Mouse (Mus musculus): ENCODE data around the gene Gm20431. TPM values are rescaled to one million over a fixed set of nuclear protein-coding genes. Genes with fewer than 3 reads are reported as not detected.
"Not testable (repeated sequence)": the region's sequence is repeated elsewhere in the genome, so short reads cannot be mapped to it uniquely, and the experiment has no call there.

Gm20431 gene
- polyA plus RNA-seq, 1 experiment from 2014 or later: 10.7 TPM

DNA sequence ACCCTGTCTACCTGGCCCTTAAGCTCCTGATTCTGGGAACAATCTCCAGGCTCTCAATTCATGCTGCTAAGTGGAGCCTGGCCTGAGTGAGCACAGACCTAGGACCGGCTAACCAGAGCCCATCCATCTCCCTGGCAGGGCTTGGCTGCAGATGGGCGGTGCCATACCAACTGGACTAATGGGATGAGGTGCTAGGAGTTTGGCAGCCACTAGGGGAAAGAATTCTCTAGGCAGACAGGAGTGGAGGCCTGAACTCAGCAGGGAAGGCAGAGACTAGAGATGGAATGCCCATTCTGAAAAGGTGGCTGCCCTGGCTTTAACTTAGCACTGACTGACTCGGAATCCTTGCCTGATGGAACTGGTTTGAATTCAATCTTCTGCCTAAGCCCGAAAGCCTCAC lies 14.9 kb downstream of the Gm20431 start:
- no peak overlapping the region for H3K4me2 ChIP-seq (ENCODE audit: low read depth, low read length)
- 72% methylated on average over 4 of the region's 4 CpGs for WGBS
- no peak overlapping the region for H3K9ac ChIP-seq (replicated peaks; ENCODE audit: low read depth, low read length)
- no peak for ATAC-seq (ENCODE audit: low read depth)
- H3K27me3 ChIP-seq (ENCODE audit: control insufficient read depth, insufficient read depth, low read length): no peaks in the 10 kb centered on the region
- H3K36me3 ChIP-seq (ENCODE audit: control insufficient read depth, insufficient read depth, low read length): no peaks in the 10 kb centered on the region
- H3K4me3 ChIP-seq (ENCODE audit: low read depth, low read length): no peak overlapping the region
- H3K9me3 ChIP-seq (ENCODE audit: control insufficient read depth, low read length): no peaks in the 10 kb centered on the region
- no peaks in the 10 kb centered on the region for H3K4me1 ChIP-seq (ENCODE audit: control insufficient read depth, insufficient read depth, low read length)
- H3K27ac ChIP-seq (ENCODE audit: low read depth, low read length): no peak overlapping the region

DNA sequence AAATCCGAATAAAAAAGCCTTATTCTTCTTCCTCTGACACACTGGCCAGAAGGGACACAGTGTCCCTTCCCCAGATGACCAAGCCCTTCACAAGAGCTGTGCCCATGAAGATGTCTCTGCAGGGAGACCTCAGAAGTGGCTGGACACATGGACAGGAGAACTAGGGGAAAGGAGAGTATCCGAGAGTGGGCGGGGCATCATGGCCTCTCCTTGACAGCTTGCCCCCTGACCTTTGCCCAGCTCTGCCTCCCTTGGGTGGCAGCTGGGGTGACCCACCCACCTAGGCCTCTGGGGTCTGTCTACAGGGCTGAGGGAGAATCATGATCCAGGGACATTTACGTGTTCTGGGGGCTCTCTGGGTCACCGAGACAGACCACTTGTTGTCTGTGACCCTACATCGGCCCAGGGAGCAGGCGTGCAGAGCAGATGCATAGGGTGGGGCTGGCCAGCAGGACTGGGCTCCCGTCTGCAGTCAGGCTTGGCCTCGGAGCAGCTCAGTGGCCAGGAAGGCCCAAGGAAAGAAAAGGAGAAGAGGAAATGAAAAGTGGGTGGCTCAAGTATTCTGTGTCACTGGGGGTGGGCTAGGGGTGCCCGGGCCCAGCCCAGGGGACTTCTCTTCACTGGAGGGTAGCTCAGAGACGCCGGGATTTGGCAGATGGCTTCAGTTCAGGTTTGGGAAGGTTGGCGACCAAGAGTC lies 17.8 kb downstream of the Gm20431 start:
- H3K27me3 ChIP-seq (ENCODE audit: control insufficient read depth, insufficient read depth, low read length); H3K4me2 ChIP-seq (ENCODE audit: low read depth, low read length); H3K36me3 ChIP-seq (ENCODE audit: control insufficient read depth, insufficient read depth, low read length); ATAC-seq (ENCODE audit: low read depth); H3K4me1 ChIP-seq (ENCODE audit: control insufficient read depth, insufficient read depth, low read length); H3K27ac ChIP-seq (ENCODE audit: low read depth, low read length); H3K4me3 ChIP-seq (ENCODE audit: low read depth, low read length); H3K9ac ChIP-seq (replicated peaks; ENCODE audit: low read depth, low read length); H3K9me3 ChIP-seq (ENCODE audit: control insufficient read depth, low read length): not testable (repeated sequence)
- 90% methylated on average over 12 of the region's 13 CpGs for WGBS

DNA sequence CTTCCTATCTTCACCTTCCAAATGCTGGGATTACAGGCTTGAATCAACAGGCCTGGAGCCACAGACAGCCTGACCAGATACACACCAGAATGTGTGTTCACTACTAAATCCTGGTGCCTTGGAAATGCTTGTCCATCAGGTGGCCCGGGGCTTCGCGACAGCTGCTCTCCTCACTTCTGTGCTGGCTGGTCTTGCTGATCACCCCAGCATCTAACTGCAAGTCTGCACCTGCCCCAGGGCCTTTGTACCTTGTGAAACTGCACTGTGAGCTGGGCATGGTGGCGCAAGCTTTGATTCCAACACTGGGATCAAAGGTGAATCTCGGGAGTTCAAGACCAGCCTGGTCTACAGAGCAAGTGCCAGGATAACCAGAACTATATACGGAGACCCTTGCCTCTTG lies 19.1 kb downstream of the Gm20431 start:
- no peak for ATAC-seq (ENCODE audit: low read depth)
- Histone ChIP-seq H3K27ac (ENCODE audit: low read depth, low read length) (no peak overlapping the region), H3K9me3 (ENCODE audit: control insufficient read depth, low read length) (no peaks in the 10 kb centered on the region), H3K4me3 (ENCODE audit: low read depth, low read length) (no peak overlapping the region), H3K4me2 (ENCODE audit: low read depth, low read length) (no peak overlapping the region), H3K36me3 (ENCODE audit: control insufficient read depth, insufficient read depth, low read length) (no peaks in the 10 kb centered on the region), H3K27me3 (ENCODE audit: control insufficient read depth, insufficient read depth, low read length) (no peaks in the 10 kb centered on the region), H3K4me1 (ENCODE audit: control insufficient read depth, insufficient read depth, low read length) (no peaks in the 10 kb centered on the region), H3K9ac (replicated peaks; ENCODE audit: low read depth, low read length) (no peak overlapping the region)
- WGBS: 90% methylated on average over 6 of the region's 6 CpGs

DNA sequence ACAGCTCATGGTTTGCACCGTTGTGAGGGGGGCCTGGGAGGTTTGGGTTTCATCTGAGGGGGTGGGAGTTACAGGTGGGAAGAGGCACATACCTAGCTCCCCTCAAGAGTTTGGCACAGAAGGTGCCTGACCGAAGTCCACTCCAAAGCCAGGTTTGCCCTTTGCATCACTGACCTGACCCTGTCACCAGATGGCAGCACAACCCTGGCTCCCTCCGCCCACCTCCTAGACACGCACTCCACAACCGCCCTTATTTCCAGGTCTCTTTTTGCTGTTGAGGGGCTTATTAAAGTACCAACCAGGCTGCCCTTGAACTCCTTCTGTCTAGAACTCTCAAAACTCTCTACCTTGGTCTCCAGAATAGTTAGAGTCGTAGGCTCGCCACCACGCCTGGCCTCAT lies 20.0 kb downstream of the Gm20431 start:
- Histone ChIP-seq H3K4me3 (ENCODE audit: low read depth, low read length) (no peak overlapping the region), H3K4me1 (ENCODE audit: control insufficient read depth, insufficient read depth, low read length) (no peaks in the 10 kb centered on the region), H3K27ac (ENCODE audit: low read depth, low read length) (no peak overlapping the region), H3K9ac (replicated peaks; ENCODE audit: low read depth, low read length) (no peak overlapping the region), H3K27me3 (ENCODE audit: control insufficient read depth, insufficient read depth, low read length) (no peaks in the 10 kb centered on the region), H3K9me3 (ENCODE audit: control insufficient read depth, low read length) (no peaks in the 10 kb centered on the region), H3K36me3 (ENCODE audit: control insufficient read depth, insufficient read depth, low read length) (no peaks in the 10 kb centered on the region), H3K4me2 (ENCODE audit: low read depth, low read length) (no peak overlapping the region)
- no peak for ATAC-seq (ENCODE audit: low read depth)
- WGBS: 55% methylated on average over 8 of the region's 8 CpGs

DNA sequence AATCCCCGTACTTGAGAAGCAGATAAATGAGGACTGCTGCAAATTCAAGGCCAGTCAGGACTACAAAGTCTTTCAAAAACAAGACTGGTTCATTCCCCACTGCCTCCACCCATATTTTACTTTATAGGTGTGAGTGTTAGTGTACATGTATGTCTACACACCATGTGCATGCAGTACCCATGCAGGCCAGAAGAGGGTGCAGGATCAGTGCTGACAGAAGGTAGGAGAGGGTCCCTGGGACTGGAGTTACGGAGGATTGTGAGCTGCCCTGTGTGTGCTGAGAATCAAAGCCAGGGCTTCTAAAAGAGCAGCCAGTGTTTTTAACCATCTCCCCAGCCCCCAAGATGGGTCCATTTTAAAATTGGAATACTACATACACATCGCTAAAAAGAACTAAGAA lies 21.0 kb downstream of the Gm20431 start:
- H3K9ac ChIP-seq (replicated peaks; ENCODE audit: low read depth, low read length): no peak overlapping the region
- H3K4me3 ChIP-seq (ENCODE audit: low read depth, low read length): no peak overlapping the region
- 75% methylated on average over 3 of the region's 3 CpGs for WGBS
- ATAC-seq (ENCODE audit: low read depth): no peak
- H3K36me3 ChIP-seq (ENCODE audit: control insufficient read depth, insufficient read depth, low read length): no peaks in the 10 kb centered on the region
- H3K9me3 ChIP-seq (ENCODE audit: control insufficient read depth, low read length): no peaks in the 10 kb centered on the region
- no peaks in the 10 kb centered on the region for H3K27me3 ChIP-seq (ENCODE audit: control insufficient read depth, insufficient read depth, low read length)
- no peak overlapping the region for H3K4me2 ChIP-seq (ENCODE audit: low read depth, low read length)
- no peaks in the 10 kb centered on the region for H3K4me1 ChIP-seq (ENCODE audit: control insufficient read depth, insufficient read depth, low read length)
- no peak overlapping the region for H3K27ac ChIP-seq (ENCODE audit: low read depth, low read length)

DNA sequence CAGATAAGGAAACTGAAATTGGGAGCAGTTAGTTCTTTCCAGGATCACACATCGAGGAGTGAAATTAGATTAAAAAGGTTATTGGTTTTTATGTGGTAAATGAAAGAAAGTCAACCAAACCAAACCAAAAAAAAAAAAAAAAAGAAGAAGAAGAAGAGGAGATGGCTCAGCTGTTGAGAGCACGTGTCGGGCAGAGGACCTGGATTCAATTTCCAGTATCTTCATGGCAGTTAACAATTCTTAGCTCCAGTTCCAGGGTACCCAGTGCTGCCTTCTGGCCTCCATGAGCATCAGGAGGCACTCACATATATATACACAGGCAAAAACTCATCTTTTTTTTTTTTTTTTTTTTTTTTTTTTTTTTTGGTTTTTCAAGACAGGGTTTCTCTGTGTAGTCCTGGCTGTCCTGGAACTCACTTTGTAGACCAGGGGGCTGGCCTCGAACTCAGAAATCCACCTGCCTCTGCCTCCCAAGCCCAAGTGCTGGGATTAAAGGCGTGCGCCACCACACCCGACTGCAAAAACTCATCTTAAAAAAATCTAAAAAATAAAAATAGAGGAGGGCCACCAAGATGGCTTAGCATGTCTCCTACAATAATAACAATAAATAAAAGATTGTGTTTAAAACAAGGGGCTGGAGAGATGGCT lies 26.3 kb downstream of the Gm20431 start:
- Histone ChIP-seq H3K9ac (replicated peaks; ENCODE audit: low read depth, low read length) (no peak overlapping the region), H3K27ac (ENCODE audit: low read depth, low read length) (no peak overlapping the region), H3K27me3 (ENCODE audit: control insufficient read depth, insufficient read depth, low read length) (no peaks in the 10 kb centered on the region), H3K4me3 (ENCODE audit: low read depth, low read length) (no peak overlapping the region), H3K4me2 (ENCODE audit: low read depth, low read length) (peak overlapping the region; percentile 42), H3K4me1 (ENCODE audit: control insufficient read depth, insufficient read depth, low read length) (peaks cover 18% of the 10 kb centered on the region), H3K36me3 (ENCODE audit: control insufficient read depth, insufficient read depth, low read length) (no peaks in the 10 kb centered on the region), H3K9me3 (ENCODE audit: control insufficient read depth, low read length) (no peaks in the 10 kb centered on the region)
- no peak for ATAC-seq (ENCODE audit: low read depth)
- WGBS: 75% methylated on average over 7 of the region's 7 CpGs

DNA sequence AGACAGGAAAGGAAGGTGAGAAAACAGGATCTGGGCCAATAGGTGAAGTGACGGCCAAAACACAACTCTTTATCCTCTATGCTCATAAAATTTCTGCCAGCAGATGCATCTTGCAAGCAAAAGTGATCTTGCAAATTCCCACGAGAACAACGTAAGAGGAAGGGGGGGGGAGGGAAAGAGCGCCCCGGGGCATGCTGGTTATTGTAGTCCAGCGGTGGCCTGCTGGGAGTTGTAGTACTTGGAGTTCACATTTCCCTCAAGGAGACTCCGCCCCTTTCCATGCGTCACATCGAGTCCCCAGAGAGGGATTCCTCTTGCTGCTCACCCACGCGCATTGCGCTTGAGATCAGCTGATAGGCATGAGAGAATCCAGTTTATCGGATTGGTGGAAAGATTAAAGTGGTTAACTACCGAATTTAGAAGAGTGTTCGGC lies 26.9 kb downstream of the Gm20431 start:
- Histone ChIP-seq H3K9ac (replicated peaks; ENCODE audit: low read depth, low read length) (peak overlapping the region; percentile 13; the same call in 1 of the 2 replicates), H3K36me3 (ENCODE audit: control insufficient read depth, insufficient read depth, low read length) (no peaks in the 10 kb centered on the region), H3K27ac (ENCODE audit: low read depth, low read length) (peak overlapping the region; percentile 73), H3K4me1 (ENCODE audit: control insufficient read depth, insufficient read depth, low read length) (peaks cover 22% of the 10 kb centered on the region), H3K4me3 (ENCODE audit: low read depth, low read length) (peak overlapping the region; percentile 14; the same call in 1 of the 2 replicates), H3K27me3 (ENCODE audit: control insufficient read depth, insufficient read depth, low read length) (no peaks in the 10 kb centered on the region), H3K4me2 (ENCODE audit: low read depth, low read length) (peak overlapping the region; percentile 42), H3K9me3 (ENCODE audit: control insufficient read depth, low read length) (no peaks in the 10 kb centered on the region)
- peak; percentile 66 for ATAC-seq (ENCODE audit: low read depth)
- 0% methylated on average over 15 of the region's 15 CpGs for WGBS

DNA sequence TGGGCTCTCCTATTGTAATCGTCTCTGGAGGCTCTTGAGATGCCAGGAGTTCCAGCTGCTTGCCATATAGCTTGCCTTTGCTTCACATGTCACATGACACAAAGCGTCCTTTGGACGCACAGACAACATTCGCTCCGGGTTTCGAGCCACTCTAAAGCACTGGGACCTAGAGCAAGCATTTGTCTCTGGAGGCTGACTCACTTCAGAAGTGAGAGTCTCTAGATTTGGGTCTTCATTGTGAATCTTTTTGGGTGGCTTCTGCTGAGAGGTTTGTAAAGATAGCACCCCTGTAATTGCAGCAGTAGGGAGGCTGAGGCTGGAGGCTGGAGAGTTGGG lies 27.8 kb downstream of the Gm20431 start:
- no peaks in the 10 kb centered on the region for H3K9me3 ChIP-seq (ENCODE audit: control insufficient read depth, low read length)
- no peak overlapping the region for H3K9ac ChIP-seq (replicated peaks; ENCODE audit: low read depth, low read length)
- H3K4me1 ChIP-seq (ENCODE audit: control insufficient read depth, insufficient read depth, low read length): peaks cover 30% of the 10 kb centered on the region
- H3K27me3 ChIP-seq (ENCODE audit: control insufficient read depth, insufficient read depth, low read length): no peaks in the 10 kb centered on the region
- no peaks in the 10 kb centered on the region for H3K36me3 ChIP-seq (ENCODE audit: control insufficient read depth, insufficient read depth, low read length)
- no peak for ATAC-seq (ENCODE audit: low read depth)
- H3K27ac ChIP-seq (ENCODE audit: low read depth, low read length): peak overlapping the region; percentile 73
- no peak overlapping the region for H3K4me2 ChIP-seq (ENCODE audit: low read depth, low read length)
- 88% methylated on average over 6 of the region's 6 CpGs for WGBS
- H3K4me3 ChIP-seq (ENCODE audit: low read depth, low read length): no peak overlapping the region

DNA sequence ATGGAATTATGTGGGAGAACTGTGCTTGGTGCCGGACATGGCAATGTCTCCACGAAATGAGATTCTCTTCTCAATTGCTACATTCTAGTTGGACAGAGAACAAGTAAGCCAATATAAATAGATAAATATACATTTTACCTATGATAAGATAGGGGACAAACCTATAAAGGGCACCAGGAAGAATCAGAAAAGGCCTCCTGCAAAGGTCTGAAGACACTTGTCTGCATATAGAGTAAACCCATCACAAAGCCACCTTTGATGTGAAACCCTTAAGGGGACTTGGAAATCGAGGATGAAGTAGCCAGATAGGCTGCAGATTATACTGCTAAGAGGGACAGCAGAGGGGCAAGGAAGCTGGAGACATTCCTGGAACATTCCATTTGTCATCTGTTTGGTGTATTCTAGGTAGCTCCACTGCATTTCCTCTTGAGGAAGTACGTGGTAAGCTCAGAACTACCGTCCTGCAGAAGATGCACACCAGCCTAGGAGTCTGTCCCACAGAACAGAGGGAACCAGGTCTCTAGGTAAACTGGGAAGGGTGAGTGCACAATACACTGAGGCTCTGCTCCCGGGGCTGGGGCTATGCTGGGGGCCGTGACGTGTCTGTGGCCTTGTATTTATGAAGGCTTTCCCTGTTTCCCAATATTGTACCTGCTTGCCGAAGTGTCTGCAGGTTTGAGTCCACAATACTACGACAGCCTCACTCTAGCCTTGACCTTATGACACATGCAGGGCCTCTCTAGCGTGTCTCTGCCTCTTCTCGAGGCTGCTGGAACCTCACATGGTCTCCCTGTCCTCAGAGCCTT lies 28.4 kb downstream of the Gm20431 start:
- Histone ChIP-seq H3K36me3 (ENCODE audit: control insufficient read depth, insufficient read depth, low read length) (no peaks in the 10 kb centered on the region), H3K9ac (replicated peaks; ENCODE audit: low read depth, low read length) (no peak overlapping the region), H3K9me3 (ENCODE audit: control insufficient read depth, low read length) (no peaks in the 10 kb centered on the region), H3K27me3 (ENCODE audit: control insufficient read depth, insufficient read depth, low read length) (no peaks in the 10 kb centered on the region), H3K4me2 (ENCODE audit: low read depth, low read length) (peak overlapping the region; percentile 87), H3K4me1 (ENCODE audit: control insufficient read depth, insufficient read depth, low read length) (peaks cover 30% of the 10 kb centered on the region), H3K4me3 (ENCODE audit: low read depth, low read length) (peak overlapping the region; percentile 90; the same call in 1 of the 2 replicates), H3K27ac (ENCODE audit: low read depth, low read length) (peak overlapping the region; percentile 82)
- ATAC-seq (ENCODE audit: low read depth): no peak
- 83% methylated on average over 12 of the region's 12 CpGs for WGBS

Measured in neural tube, embryonic 14.5 days (tissue).